Mouse (Mus musculus): Measurements from ENCODE around the gene Ice2. TPM values are rescaled to one million over a fixed set of nuclear protein-coding genes. Genes with fewer than 3 reads are reported as not detected.

Ice2 gene
- total RNA-seq, 2 experiments from 2014 or later: 13.6 to 14.4 TPM

DNA sequence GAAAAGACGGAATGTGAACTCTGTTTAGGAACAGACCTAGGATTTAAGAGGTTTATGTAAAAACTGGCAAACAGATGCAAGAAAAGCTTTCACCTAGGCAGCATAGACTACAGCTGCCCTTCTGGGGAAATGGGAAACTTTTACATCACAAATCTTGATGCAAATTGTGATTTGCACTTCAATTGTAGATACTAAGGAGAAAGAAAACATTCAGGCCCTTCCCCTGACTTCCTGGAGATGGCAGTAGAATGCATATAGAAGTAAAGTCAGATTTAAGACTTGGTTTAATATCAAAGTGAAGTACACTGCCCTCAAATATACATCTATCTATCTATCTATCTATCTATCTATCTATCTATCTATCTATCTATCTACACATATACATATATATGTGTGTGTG lies 21.8 kb downstream of the Ice2 start:
- no peak for DNase-seq

DNA sequence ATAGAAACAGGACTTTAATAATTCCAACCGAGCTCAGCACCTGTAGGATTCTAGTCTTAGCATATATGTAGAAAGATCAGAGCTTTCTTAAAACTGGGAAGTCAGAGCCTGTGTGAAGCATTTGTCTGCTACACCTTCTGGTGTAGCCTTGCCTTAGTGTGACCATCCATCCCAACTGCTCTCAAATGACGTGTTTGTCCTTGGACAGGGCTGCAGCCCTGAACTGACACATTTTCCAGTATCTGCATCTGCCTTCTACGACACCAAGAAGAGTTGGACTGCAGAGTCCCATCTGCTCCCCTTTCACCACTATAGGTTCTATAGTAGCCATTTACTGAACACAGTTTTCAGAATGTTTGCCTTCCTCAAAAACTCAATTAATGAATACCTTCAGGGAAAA lies 32.8 kb downstream of the Ice2 start:
- DNase-seq: no peak

DNA sequence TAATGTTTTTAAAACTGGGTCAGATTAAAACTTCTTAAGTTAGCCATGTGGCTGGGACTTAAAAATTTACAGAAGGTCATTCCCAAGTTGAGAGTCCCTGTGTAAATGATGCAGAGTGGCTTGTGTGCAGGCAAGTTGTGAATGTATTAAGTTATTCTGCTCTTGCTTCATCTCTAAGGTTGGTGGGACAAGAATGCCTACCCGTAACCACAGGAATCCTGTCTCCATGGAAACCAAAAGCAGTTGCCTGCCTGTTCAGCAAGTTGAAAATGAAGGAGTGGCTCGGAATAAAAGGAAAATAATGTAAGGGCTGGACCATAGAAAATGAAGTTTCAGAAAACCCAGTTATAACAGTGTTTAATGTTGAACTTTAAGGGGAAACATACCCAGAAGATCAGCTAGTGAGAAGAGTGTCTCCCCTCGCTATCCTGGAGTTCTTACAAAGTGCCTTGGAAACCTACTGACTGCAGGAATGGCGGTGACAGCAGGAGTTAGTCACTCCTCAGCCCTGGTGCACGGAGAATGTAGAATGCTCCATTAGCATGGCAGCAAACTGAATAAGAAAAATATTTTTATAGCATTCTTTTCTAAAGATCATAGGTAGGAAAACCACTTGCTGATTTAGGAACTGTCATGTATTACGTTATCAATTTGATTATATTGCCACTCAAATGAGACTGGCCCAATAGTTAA lies 34.3 kb downstream of the Ice2 start:
- DNase-seq: no peak

DNA sequence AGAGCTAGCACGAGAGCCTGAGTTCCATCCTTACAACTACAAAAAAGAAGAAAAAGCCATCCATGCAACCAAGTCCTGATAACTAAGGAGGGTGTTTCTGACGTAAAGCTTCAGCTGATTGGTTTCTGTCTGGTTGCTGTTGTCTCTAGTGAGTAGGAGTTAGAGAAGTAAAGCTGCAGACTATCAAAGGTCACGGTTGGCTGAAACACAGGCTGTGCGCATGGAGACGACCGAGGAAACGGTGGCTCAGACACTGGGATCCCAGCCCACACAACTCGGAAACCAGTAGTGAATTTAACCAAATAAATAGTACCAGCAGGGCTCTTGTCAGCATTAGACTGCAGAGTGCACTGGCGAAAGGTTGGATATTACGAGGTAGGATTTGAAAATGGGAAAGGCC lies 37.5 kb downstream of the Ice2 start:
- no peak for DNase-seq

DNA sequence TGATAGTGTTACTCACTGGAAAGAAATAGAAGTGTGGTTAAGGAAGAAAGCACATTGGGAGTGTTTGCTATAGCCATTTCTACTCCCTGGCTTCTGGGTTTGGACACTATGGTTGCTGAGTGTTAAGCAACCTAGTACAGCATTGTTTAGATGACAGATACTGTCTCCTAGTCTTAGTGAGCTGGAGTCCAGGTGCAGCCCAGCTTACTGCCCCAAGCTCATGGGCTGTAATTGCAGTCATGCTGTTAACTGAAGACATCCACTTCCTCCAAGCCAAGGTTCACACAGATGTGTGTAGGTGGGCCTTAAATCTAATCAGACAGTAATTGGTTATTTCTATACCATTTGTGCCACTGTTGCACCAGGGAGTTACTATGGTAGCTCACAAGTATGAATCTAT lies 38.0 kb downstream of the Ice2 start:
- DNase-seq: no peak

DNA sequence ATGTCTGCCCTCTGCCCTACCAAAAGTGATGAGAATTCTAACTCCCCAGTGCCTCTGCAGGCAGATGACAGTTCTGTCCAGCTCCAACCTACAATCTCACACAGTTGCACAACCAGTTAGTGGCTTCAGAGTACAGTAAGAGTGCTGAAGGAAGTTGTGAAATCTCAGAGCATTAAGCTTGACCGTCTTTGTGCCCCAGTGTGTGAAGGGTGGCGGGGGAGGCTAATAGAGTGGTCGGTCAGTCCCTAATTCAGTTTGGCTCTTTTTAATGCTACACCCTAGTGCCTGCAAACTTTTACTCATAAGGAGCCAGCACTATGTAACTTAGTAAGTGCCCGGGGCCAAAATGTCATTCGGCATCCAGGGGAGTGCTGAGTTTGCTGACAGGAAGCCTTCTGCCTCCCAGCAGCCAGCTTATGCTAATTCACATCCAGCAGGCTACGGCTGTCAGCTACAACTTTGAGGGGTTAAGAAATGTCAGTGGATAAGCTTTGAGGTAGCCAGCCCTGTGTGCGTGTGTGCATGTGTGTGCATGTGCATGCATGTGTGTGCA lies 42.2 kb downstream of the Ice2 start:
- no peak for DNase-seq

DNA sequence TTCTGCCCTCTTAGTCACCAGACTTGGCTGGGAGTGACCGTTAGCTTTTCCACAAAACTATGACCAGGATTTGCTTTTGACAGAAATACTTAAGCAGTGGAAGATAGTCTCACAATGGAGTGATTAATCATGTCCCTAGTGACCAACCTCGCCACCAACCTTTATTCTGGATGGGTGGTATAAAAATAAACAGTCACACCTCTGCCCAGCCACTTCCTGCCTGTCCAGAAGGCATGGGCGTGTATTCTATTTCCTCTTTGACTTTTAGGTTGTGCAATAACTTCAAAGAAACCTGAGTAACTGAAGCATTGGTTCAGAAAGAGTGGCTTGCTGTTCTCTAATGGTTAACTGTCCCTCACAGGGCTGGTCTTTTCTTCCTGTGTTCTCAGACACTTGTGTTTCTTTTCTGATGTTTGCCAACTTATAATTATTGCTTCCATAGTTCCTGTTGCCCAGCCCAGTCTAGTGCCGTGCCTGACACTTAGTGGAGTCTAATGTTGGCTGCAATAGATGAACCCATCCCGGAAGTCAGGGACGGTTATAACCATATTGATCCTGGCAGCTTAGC lies 44.8 kb downstream of the Ice2 start:
- DNase-seq: no peak

DNA sequence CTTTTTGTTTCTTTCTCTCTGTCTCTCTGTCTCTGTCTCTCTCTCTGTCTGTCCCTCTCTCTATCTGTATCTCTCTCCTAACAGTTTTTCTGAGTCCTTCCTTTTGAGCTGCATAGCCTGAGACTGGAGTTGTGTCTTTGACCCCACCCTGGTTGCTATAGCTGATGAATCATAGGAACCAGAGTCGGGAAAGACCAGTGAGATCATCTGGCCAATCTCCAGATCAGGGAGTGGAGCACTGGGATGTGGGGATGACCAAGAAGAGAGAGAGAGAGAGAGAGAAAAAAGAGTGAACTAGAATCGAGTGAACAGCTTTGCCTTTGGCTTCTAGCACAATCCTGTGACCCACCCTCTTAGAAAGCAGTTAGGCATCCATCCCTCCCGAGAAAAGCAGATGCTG lies 45.5 kb downstream of the Ice2 start:
- no peak for DNase-seq

DNA sequence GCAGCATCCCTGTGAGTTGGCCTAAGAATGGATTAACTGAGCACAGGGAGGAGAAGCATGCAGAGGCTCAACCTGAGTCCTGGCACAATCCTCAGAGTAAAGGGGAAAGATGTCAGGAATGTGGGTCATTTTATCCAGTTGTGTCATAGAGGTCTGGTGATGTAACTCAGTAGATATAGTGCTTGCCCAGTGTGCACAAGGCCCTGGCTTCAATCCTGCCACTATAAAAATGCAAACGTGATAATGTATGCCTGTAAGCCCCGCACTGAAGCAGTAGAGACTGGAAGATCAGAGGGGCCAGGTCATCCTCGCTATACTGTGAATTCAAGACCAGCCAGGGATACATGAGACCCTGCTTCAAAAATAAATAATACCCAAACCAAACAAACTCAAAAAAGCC lies 51.1 kb downstream of the Ice2 start:
- DNase-seq: no peak

DNA sequence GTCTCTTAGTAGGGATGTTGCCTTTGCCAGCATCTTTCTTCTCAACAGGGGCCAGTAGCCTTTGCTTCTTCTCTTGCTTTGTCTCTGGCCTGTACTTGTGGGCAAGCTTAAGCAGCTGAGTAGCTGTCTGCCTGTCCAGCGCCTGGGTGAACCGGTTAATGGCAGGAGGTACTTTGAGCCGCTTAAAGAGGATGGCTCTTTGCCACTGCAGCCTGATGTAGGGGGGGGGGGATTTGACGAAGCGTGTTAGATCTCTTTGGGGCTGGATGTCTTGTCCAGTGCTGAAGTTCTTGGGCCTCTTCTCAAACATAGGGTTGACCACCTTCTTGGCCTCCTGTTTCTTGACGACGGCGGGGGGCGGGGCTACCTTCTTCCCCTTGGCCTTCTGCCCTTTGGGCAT lies 52.9 kb downstream of the Ice2 start:
- DNase-seq: no peak

DNA sequence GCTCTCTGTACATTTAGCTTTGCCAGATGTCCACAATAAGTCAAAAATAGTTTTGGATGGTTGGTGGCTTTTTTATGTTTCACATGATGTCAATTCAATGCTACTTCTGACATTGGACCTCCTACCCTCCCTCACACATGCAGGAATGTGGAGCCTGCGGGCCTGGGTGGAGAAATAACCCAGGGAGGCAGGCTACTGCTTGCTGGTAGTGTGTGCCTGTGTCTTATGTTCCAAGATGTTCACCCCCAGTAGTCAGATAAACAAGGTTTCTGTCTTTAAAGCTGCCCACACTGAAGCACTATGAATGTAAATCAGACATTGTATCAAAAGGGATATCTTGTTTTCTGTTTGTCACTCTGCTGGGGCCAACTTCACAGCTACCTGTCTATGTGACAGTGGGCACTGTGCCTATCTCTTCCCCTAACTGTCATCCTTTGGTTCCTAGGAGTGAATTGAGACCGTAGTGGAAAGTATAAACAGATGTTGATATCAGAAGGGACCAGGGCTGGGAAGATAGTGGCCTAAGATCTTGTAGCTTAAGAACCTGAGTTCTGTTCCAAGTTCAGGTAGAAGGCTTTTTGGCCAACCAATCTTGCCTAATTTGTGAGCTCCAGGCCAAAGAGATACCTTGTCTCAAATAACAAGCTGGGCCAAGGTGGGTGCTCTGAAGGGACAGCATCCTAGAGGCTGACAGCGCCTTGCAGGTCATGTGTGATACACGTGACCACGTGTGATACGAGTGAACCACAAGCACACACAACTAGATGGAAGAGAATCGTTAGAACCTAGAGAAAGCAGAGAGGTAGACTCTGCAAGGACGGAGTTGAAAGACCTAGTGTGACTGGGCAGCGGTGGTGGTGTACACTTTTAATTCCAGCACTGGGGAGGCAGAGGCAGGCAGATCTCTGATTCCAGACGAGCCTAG lies 54.4 kb downstream of the Ice2 start:
- DNase-seq: no peak

DNA sequence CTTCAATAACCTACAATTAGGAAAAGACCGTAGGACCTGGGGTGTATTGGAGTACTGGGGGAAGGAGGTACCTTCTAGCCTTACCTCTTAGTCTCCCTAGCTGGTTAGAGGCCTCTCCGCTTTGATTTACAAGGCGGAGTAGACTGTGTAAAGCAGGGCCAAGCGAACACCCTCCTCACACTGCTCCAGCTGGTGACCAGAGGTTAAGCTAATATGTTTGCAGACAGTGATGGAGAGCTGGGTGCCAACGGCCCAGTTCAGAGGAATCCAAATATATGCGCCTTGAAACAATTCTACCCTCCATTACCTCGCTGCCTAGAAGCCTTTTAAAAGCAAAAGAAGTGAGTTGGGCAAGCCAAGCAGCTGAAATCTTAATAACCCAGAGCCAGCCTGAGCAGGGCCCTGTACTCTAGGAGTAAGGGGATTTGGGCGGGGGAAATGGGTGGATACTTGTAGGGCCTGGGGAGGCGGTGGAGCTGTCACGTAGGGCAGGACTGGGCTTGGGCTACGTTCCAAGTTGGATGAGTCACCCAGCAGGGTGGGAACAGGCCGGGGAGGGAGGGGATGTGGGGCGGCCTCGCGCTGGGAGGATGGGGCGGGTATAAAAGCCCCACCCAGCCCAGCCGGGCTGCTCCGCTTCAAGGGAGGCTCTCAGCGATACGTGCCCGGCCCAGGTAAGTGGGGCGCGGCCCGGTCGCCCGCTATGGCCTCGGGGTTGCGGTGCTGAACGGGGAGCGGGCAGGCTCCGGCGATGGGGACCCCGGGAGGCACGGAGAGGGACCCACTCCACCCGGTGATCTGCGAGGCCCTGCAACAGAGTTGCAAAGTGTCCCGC lies 55.6 kb downstream of the Ice2 start, which contains the start of gene Anxa2:
Gene Anxa2, plus strand, starts transcription at position 555 of the 835 bp plus-strand sequence.
- peak in 1 of 2 experiments; percentile 12 for DNase-seq

DNA sequence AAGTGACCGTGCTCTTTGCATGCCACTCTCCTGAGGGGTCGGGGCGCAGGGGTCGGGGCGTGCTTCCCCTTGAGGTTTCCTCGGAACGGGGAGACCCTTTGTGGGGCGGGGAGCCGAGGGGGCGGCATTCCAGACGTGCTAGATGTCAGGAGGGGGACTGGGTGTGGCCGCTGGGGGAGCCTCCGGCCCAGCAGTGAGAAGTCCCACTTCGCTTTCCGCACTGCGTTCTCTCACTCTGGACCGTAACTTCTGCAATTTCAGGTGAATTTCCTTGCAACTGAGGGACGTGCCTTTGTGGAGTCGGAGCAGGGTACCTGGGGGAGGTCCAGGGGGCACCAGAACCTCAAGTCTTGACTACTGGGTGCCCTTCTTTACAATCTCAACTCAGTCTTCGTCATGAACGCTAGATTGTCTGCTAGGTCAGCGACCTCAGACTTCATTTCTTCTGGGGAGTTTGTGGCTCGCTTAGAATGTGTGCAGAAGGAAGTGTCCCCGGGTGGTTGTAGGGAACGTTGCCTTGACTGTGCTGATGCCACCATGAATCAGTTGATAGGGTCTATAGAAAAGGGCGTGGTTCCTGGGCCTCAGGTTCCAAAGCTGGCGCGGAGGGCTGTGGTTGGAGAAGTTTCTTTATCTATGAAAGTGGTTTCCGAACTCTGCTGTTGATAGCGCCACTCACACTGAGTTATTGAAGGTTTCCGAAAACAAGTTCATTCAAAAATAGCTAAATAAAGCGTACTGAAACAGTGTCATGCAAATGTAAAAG lies 56.4 kb downstream of the Ice2 start:
- no peak for DNase-seq

DNA sequence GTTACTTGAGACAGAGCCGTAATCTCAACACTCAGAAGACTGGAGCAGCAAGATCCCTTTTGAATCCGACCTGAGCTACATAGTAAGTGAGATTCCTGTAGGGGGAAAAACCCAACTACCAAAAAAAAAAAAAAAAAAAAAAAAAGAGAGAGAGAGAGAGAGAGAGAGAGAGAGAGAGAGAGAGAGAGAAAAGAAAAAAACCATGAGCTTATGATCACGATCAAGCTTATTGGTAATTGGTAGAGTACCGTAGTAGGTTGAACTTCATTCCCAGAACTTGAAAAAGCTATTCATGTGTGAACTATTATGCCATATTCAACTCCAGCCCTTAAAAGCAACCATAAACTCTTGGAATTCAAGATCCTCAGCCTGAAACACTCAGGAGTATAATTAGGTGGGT lies 57.0 kb downstream of the Ice2 start:
- no peak for DNase-seq

DNA sequence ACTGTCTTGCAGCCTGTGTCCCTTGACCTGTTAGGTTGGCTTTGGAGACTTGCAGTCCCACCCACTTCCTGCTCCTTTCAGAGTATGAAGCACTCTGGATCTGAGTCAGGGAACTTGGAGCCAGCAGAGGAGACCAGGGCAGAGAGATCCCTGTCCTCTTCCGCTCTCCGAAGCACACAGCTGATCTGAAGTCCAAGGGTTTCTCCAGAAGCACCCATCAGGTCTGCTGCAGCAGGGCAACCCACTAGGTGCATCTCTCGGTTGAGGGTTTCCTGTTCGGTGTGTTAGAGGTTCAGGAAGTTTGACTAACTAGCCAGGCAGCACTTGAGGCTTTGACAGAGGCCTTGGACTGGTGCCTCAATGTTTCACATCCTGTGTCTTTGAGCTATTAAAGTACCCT lies 57.7 kb downstream of the Ice2 start:
- DNase-seq: no peak

DNA sequence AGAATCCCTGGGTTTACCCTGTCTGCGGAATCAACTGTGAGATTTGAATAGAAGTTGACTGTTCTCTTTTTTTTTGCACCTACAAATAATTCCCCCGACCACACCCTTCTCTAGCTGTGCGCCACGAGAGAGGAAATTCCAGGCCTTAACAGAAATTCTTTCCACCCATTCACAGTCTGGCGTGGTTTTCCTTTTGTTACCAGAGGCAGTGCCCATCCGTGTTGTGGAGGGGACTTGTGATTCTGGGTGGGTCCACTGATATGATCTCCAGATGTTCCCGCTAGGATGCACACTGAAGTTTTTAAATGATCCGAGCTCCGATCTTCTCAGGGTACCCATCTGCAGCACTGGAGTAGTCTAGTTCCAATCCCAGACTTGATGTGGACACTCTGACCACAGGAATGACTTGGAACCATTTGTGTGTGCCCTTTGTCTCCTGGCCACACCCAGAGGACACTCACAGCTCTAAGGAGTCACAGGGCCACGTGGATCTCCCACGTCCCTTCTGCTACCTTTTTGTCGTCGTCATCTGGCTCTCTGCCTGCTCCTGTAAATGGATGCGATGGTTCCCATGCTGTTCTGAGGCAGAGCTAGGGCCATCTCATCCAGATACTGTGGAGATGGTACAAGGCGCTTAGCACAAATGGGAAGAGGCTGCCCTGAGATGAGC lies 58.8 kb downstream of the Ice2 start:
- no peak for DNase-seq

DNA sequence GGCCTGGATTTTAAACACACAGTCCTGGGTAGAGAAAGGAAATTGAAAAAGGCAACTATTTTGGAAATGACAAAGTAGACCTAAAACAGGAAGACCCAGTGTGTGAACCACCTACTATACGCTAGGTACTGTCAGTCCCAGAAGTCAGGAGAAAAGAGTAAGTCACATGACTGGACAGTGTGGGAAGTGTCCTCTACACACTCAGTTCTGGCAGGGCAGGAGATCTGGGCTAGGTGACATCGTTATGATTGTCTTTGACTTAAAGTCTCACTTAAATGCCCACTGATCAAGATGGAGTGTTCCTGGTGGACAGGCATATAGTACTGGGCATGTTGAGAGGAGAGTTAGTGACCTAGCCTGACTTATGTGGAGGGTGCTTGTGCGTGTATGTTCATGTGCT lies 59.4 kb downstream of the Ice2 start:
- DNase-seq: no peak

DNA sequence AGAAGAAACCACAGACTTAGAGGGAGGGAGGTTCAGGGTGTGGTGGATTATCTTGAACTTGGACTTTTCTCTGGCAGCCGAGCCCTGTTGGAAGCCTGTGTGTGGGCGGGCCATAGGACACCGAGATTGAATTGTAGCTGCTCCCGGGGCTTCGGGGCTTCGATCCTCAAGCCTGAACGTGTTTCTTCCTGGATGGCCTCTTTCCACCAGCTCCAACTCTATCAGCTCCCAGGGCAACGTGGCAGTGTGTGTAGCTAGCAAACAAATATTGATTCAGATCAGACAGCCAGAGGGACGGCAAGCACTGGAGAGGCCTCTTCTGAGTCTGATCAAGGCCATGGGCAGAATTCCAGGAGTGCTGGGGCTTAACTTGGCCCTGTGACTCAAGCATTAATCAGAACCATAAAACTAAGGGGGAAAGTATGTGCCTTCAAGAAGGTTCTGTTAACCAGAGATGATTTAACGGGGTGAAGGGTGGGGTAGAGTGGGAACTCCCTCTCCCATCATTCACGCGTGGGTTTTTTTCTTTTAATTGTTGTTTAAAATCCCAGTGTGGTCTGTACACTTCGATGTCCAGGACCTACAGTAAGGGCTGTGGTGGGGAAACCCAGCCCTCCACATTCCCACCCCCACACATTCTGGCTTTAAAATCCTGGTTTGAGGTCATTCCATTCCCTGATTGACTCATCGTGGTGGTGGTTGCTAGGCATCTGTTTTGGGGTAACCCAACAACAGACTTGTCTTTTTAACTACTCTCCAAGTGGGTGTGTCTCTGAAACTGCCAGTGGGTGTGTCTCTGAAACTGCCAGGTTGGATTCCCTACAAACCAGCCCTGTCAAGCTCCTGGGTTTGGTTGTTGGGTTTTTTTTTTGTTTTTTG lies 60.3 kb downstream of the Ice2 start:
- no peak for DNase-seq

DNA sequence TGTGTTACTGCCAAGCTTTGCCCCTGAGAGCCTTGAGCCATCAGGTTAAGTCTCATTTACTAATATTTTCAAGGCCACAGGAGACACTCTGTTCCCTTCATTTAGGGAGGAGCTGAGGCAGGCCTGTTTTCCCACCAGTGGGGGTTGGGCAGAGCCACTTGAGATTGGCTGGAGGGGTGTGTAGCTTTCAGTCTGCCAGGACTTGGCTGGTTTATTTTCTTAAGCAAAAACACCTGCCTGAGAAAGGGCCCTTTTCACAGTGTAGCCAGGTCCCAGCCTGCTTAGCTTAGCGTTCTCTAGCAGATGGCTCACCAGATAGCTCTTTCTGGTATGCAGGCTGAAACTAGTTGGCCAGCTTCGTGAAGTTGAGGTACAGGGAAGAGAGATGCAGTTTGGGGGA lies 61.3 kb downstream of the Ice2 start:
- DNase-seq: no peak

DNA sequence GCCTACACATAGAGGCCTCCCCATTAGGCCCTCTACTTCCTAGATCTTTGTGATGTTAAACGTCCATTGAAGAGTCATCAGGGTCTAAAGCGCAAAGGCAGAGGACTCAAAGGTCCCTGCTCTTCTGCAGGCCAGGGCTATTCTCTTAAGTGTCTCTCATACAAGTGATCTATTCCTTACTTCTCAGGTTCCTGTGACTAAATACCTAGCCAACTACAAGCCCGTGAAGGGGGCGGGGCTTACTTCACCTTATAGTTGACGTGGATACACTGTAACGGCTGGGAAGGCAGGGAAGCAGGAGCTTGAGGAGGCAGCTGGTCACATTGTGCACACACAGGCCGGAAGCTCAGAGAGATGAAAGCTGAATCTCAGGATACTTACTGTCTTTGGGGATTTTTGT lies 62.2 kb downstream of the Ice2 start:
- DNase-seq: no peak

Data from layer of hippocampus, postnatal 36 days (tissue).